Mouse (Mus musculus) hindbrain, embryonic 12.5 days (tissue): ENCODE results near the gene Dlg4. TPM values are rescaled to one million over a fixed set of nuclear protein-coding genes. Genes with fewer than 3 reads are reported as not detected.
A peak's percentile ranks its signal among the peaks of the same experiment; 100 is the strongest.

Experiments used
- ATAC-seq: fragments of 200-750 bp; cut with Nextera tagmentation; 2 replicates; pipeline ENCODE4 v1.8.0; 2017; ENCODE audit warnings: moderate TSS enrichment; ENCODE audit not compliant: low FRiP score
- H3K27ac ChIP-seq: fragments of 300-500 bp; sonication (generic); 2 replicates; pipeline ENCODE4 v1.5.1; 2016; ENCODE audit warnings: mild to moderate bottlenecking
- H3K27me3 ChIP-seq: fragments of 300-500 bp; sonication (generic); 2 replicates; pipeline ENCODE4 v1.6.1; 2016; ENCODE audit warnings: mild to moderate bottlenecking
- H3K36me3 ChIP-seq: fragments of 300-500 bp; sonication (generic); 2 replicates; pipeline ENCODE4 v1.6.1; 2016; ENCODE audit warnings: mild to moderate bottlenecking
- H3K4me1 ChIP-seq: fragments of 300-500 bp; sonication (generic); 2 replicates; pipeline ENCODE4 v1.6.1; 2016
- H3K4me2 ChIP-seq: fragments of 300-500 bp; sonication (generic); replicated peaks from 2 replicates; pipeline ENCODE4 v1.6.1; 2016; ENCODE audit warnings: mild to moderate bottlenecking
- H3K4me3 ChIP-seq: fragments of 300-500 bp; sonication (generic); 2 replicates; pipeline ENCODE4 v1.5.1; 2016; ENCODE audit warnings: mild to moderate bottlenecking
- H3K9ac ChIP-seq: fragments of 300-500 bp; sonication (generic); 2 replicates; pipeline ENCODE4 v1.6.1; 2016; ENCODE audit warnings: mild to moderate bottlenecking, moderate library complexity
- H3K9me3 ChIP-seq: fragments of 300-500 bp; sonication (generic); replicated peaks from 2 replicates; pipeline ENCODE4 v1.6.1; 2016; ENCODE audit warnings: mild to moderate bottlenecking
- WGBS: fragments of 180-500 bp; shearing (Covaris S2); methylation state at CpG from one replicate; pipeline ENCODE4 v1.1.7; 2016; 5-methylcytosine and 5-hydroxymethylcytosine counted together
- polyA plus RNA-seq: library from polyadenylated mRNA; unstranded; fragments of >200 nt; fragmentation: Nextera tagmentation; extraction: Ambion mirVana; gene quantifications from 2 replicates; pipeline ENCODE4 v1.2.1, GENCODE M21; 2016

Dlg4 gene
- polyA plus RNA-seq, 1 experiment from 2014 or later = 28.5 TPM

- Histone ChIP-seq H3K4me3 (peak overlapping the region; percentile 35), H3K4me2 (peak overlapping the region; percentile 65), H3K36me3 (no peaks in the 10 kb centered on the region), H3K9me3 (no peaks in the 10 kb centered on the region), H3K4me1 (peaks cover 86% of the 10 kb centered on the region), H3K27me3 (no peaks in the 10 kb centered on the region), H3K27ac (peak overlapping the region; percentile 67), H3K9ac (peak overlapping the region; percentile 57)
- WGBS = 5% methylated on average over 23 of the region's 29 CpGs
- ATAC-seq = no peak
These were observed 6.9 kb downstream of the Dlg4 start for GRCm38 (mm10) chr11:70023481-70024150.

- Histone ChIP-seq H3K4me3 (peak overlapping the region; percentile 35), H3K27ac (peak overlapping the region; percentile 67), H3K9me3 (no peaks in the 10 kb centered on the region), H3K36me3 (no peaks in the 10 kb centered on the region), H3K4me1 (peaks cover 86% of the 10 kb centered on the region), H3K4me2 (peak overlapping the region; percentile 65), H3K27me3 (no peaks in the 10 kb centered on the region), H3K9ac (peak overlapping the region; percentile 57; the same call in 1 of the 2 replicates)
- no peak for ATAC-seq
- 12% methylated on average over 6 of the region's 6 CpGs for WGBS
These were observed 7.4 kb downstream of the Dlg4 start for GRCm38 (mm10) chr11:70024151-70024514.

GRCm38 (mm10) chr11:70026689-70027088, 9.9 kb downstream of the Dlg4 start:
- Histone ChIP-seq H3K9me3 (no peaks in the 10 kb centered on the region), H3K9ac (peak overlapping the region; percentile 59), H3K4me1 (peaks cover 91% of the 10 kb centered on the region), H3K27ac (peak overlapping the region; percentile 98), H3K36me3 (peaks cover 11% of the 10 kb centered on the region), H3K4me3 (peak overlapping the region; percentile 30), H3K4me2 (peak overlapping the region; percentile 64), H3K27me3 (no peaks in the 10 kb centered on the region)
- 0% methylated on average over 17 of the region's 19 CpGs for WGBS
- no peak for ATAC-seq

- H3K4me3 ChIP-seq = peak overlapping the region; percentile 30
- H3K36me3 ChIP-seq = peaks cover 19% of the 10 kb centered on the region
- H3K4me1 ChIP-seq = peaks cover 86% of the 10 kb centered on the region
- no peaks in the 10 kb centered on the region for H3K27me3 ChIP-seq
- H3K9me3 ChIP-seq = no peaks in the 10 kb centered on the region
- peak overlapping the region; percentile 64 for H3K4me2 ChIP-seq
- 30% methylated on average over 9 of the region's 9 CpGs for WGBS
- peak overlapping the region; percentile 98 for H3K27ac ChIP-seq
- peak overlapping the region; percentile 59 for H3K9ac ChIP-seq
- no peak for ATAC-seq
These were observed 10.7 kb downstream of the Dlg4 start for GRCm38 (mm10) chr11:70027397-70027796.

- Histone ChIP-seq H3K4me2 (peak overlapping the region; percentile 64), H3K9me3 (no peaks in the 10 kb centered on the region), H3K27ac (peak overlapping the region; percentile 98), H3K9ac (peak overlapping the region; percentile 59), H3K4me3 (peak overlapping the region; percentile 34), H3K4me1 (peaks cover 75% of the 10 kb centered on the region), H3K36me3 (peaks cover 29% of the 10 kb centered on the region), H3K27me3 (no peaks in the 10 kb centered on the region)
- ATAC-seq = peak; percentile 9
- WGBS = 19% methylated on average over 12 of the region's 12 CpGs
These were observed 11.8 kb downstream of the Dlg4 start for GRCm38 (mm10) chr11:70028401-70029129.

- Histone ChIP-seq H3K36me3 (peaks cover 34% of the 10 kb centered on the region), H3K9me3 (no peaks in the 10 kb centered on the region), H3K4me1 (peaks cover 69% of the 10 kb centered on the region), H3K27ac (peak overlapping the region; percentile 98), H3K9ac (peak overlapping the region; percentile 67), H3K4me3 (peak overlapping the region; percentile 34), H3K4me2 (peak overlapping the region; percentile 64), H3K27me3 (no peaks in the 10 kb centered on the region)
- ATAC-seq = peak; percentile 95
- under 1% methylated on average over 20 of the region's 20 CpGs for WGBS
These were observed 12.5 kb downstream of the Dlg4 start for GRCm38 (mm10) chr11:70029130-70029801.

- Histone ChIP-seq H3K9ac (peak overlapping the region; percentile 67), H3K4me3 (peak overlapping the region; percentile 34), H3K27me3 (no peaks in the 10 kb centered on the region), H3K9me3 (no peaks in the 10 kb centered on the region), H3K4me2 (peak overlapping the region; percentile 64), H3K36me3 (peaks cover 38% of the 10 kb centered on the region), H3K4me1 (peaks cover 61% of the 10 kb centered on the region), H3K27ac (peak overlapping the region; percentile 98)
- 23% methylated on average over 11 of the region's 11 CpGs for WGBS
- ATAC-seq = peak; percentile 52
These were observed 13.2 kb downstream of the Dlg4 start for GRCm38 (mm10) chr11:70029829-70030550.

- peaks cover 41% of the 10 kb centered on the region for H3K36me3 ChIP-seq
- H3K4me3 ChIP-seq = peak overlapping the region; percentile 34
- H3K4me2 ChIP-seq = peak overlapping the region; percentile 64
- no peaks in the 10 kb centered on the region for H3K9me3 ChIP-seq
- peak overlapping the region; percentile 98 for H3K27ac ChIP-seq
- 88% methylated on average over 28 of the region's 28 CpGs for WGBS
- peak overlapping the region; percentile 67 for H3K9ac ChIP-seq
- no peak for ATAC-seq
- peaks cover 53% of the 10 kb centered on the region for H3K4me1 ChIP-seq
- H3K27me3 ChIP-seq = no peaks in the 10 kb centered on the region
These were observed 14.0 kb downstream of the Dlg4 start for GRCm38 (mm10) chr11:70030651-70031320.

GRCm38 (mm10) chr11:70031321-70031670, 14.6 kb downstream of the Dlg4 start:
- Histone ChIP-seq H3K4me2 (no peak overlapping the region; the same call in 1 of the 2 replicates), H3K4me3 (no peak overlapping the region), H3K27ac (no peak overlapping the region), H3K9ac (no peak overlapping the region), H3K4me1 (peaks cover 48% of the 10 kb centered on the region), H3K36me3 (peaks cover 41% of the 10 kb centered on the region), H3K27me3 (no peaks in the 10 kb centered on the region), H3K9me3 (no peaks in the 10 kb centered on the region)
- no peak for ATAC-seq
- 95% methylated on average over 11 of the region's 11 CpGs for WGBS

GRCm38 (mm10) chr11:70038174-70038573, 21.4 kb downstream of the Dlg4 start:
- Histone ChIP-seq H3K27ac (no peak overlapping the region), H3K9ac (no peak overlapping the region), H3K4me2 (no peak overlapping the region), H3K27me3 (no peaks in the 10 kb centered on the region), H3K9me3 (no peaks in the 10 kb centered on the region), H3K4me3 (no peak overlapping the region), H3K4me1 (no peaks in the 10 kb centered on the region), H3K36me3 (peaks cover 73% of the 10 kb centered on the region)
- WGBS = 84% methylated on average over 7 of the region's 7 CpGs
- no peak for ATAC-seq

- Histone ChIP-seq H3K9me3 (no peaks in the 10 kb centered on the region), H3K27ac (no peak overlapping the region), H3K4me1 (peaks cover 5% of the 10 kb centered on the region; the same call in 1 of the 2 replicates), H3K9ac (no peak overlapping the region), H3K36me3 (peaks cover 75% of the 10 kb centered on the region), H3K4me2 (no peak overlapping the region), H3K27me3 (no peaks in the 10 kb centered on the region), H3K4me3 (no peak overlapping the region)
- no peak for ATAC-seq
- 94% methylated on average over 10 of the region's 10 CpGs for WGBS
These were observed 22.9 kb downstream of the Dlg4 start for GRCm38 (mm10) chr11:70039631-70040030.
